Mouse (Mus musculus) intestine, embryonic 14.5 days (tissue): ENCODE results near the gene Ggps1. TPM values are rescaled to one million over a fixed set of nuclear protein-coding genes. Genes with fewer than 3 reads are reported as not detected.
"Not testable (repeated sequence)": the region's sequence is repeated elsewhere in the genome, so short reads cannot be mapped to it uniquely, and the experiment has no call there.

Source experiments
- ATAC-seq: fragments of 200-750 bp; cut with Nextera tagmentation; replicated peaks from 2 replicates; pipeline ENCODE4 v1.8.0; 2017; ENCODE audit warnings: low read depth, moderate number of reproducible peaks, moderate TSS enrichment, moderate library complexity; ENCODE audit not compliant: low FRiP score, low TSS enrichment
- DNase-seq: peaks from one replicate; pipeline ENCODE4 v3.0.0-alpha.2; 2018; ENCODE audit warnings: low spot score
- H3K27ac ChIP-seq: fragments of 300-500 bp; sonication (generic); 2 replicates; pipeline ENCODE4 v1.5.1; 2014; ENCODE audit warnings: low read depth, mild to moderate bottlenecking, control low read depth
- H3K27me3 ChIP-seq: fragments of 300-500 bp; sonication (generic); replicated peaks from 2 replicates; pipeline ENCODE4 v1.6.1; 2014; ENCODE audit warnings: low read length, control low read depth; ENCODE audit not compliant: control insufficient read depth, insufficient read depth
- H3K36me3 ChIP-seq: fragments of 300-500 bp; sonication (generic); 2 replicates; pipeline ENCODE4 v1.6.1; 2014; ENCODE audit warnings: low read length, control low read depth; ENCODE audit not compliant: control insufficient read depth, insufficient read depth
- H3K4me1 ChIP-seq: fragments of 300-500 bp; sonication (generic); replicated peaks from 2 replicates; pipeline ENCODE4 v1.6.1; 2014; ENCODE audit warnings: low read length, control low read depth, mixed read lengths; ENCODE audit not compliant: control insufficient read depth, insufficient read depth
- H3K4me2 ChIP-seq: fragments of 300-500 bp; sonication (generic); 2 replicates; pipeline ENCODE4 v1.6.1; 2014; ENCODE audit warnings: low read length
- H3K4me3 ChIP-seq: fragments of 300-500 bp; sonication (generic); 2 replicates; pipeline ENCODE4 v1.5.1; 2014; ENCODE audit warnings: low read depth, low read length, control low read depth, mixed read lengths
- H3K9ac ChIP-seq: fragments of 300-500 bp; sonication (generic); 2 replicates; pipeline ENCODE4 v1.6.1; 2014; ENCODE audit warnings: mild to moderate bottlenecking, low read length
- H3K9me3 ChIP-seq: fragments of 300-500 bp; sonication (generic); 2 replicates; pipeline ENCODE4 v1.6.1; 2016; ENCODE audit warnings: low read length, control low read depth; ENCODE audit not compliant: control insufficient read depth
- WGBS: fragments of 180-500 bp; shearing (Covaris S2); extraction: QIAGEN DNeasy Blood & Tissue Kit; methylation state at CpG from one replicate; pipeline ENCODE4 v1.1.7; 2014; 5-methylcytosine and 5-hydroxymethylcytosine counted together
- polyA plus RNA-seq: library from polyadenylated mRNA; unstranded; fragments of >200 nt; fragmentation: Nextera tagmentation; extraction: Ambion mirVana; gene quantifications from 2 replicates; pipeline ENCODE4 v1.2.1, GENCODE M21; 2014

Gene Ggps1
- polyA plus RNA-seq, 1 experiment from 2014 or later, result 46.2 TPM

DNA sequence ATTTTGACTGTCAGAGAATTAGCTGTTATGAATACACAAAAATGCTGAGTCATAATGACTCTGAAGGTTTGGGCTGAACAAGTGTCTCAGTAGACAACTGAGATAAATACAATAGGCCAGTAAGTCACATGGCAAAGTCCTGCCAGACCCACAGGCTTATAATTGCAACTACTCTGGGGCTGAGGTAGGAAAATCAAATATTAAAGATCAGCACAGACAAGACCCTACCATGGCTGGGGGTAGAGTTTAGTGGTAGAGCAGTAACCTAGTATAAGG lies 29.3 kb downstream of the Ggps1 start:
- Histone ChIP-seq H3K4me3 (no peak overlapping the region), H3K4me1 (no peaks in the 10 kb centered on the region; the same call in 1 of the 2 replicates), H3K4me2 (no peak overlapping the region), H3K9ac (no peak overlapping the region), H3K27ac (no peak overlapping the region), H3K9me3 (no peaks in the 10 kb centered on the region), H3K36me3 (peaks cover 4% of the 10 kb centered on the region; the same call in 1 of the 2 replicates), H3K27me3 (no peaks in the 10 kb centered on the region)
- ATAC-seq (no peak), DNase-seq (no peak)

DNA sequence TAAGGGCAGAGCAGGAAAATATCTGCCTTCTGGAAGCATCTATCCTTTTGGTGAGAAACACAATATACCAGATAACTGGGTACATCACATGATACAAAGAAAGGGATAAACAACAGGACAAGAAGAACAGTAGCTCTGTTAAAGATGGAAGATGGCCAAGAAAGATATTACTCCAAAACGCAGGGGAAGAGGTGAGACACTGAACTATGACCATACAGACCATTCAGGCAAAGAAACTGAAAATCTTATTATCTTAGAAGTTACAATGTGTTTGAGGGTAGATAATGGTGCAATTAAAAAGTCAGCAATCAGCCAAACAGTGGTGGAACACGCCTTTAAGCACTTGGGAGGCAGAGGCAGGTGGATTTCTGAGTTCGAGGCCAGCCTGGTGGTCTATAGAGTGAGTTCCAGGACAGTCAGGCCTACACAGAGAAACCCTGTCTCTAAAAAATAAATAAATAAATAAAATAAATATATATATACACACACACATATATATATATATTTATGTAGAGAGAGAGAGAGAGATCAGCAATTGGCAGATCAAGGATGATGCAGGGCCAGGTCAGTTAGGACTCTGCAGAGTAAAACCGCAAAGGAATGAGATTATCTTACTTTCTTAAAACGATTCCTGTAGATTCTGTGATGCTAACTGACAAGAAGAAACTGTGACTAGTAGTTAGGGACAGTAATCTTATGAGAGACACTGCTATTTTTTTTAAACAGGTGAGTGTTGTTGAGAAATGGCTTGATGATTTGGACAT lies 29.8 kb downstream of the Ggps1 start:
- WGBS, result 87% methylated on average over 5 of the region's 5 CpGs
- Histone ChIP-seq H3K4me1 (no peaks in the 10 kb centered on the region; the same call in 1 of the 2 replicates), H3K4me3 (no peak overlapping the region), H3K9me3 (no peaks in the 10 kb centered on the region), H3K36me3 (peaks cover 8% of the 10 kb centered on the region; the same call in 1 of the 2 replicates), H3K27me3 (no peaks in the 10 kb centered on the region), H3K4me2 (no peak overlapping the region), H3K9ac (no peak overlapping the region), H3K27ac (no peak overlapping the region)
- DNase-seq (no peak), ATAC-seq (no peak)

DNA sequence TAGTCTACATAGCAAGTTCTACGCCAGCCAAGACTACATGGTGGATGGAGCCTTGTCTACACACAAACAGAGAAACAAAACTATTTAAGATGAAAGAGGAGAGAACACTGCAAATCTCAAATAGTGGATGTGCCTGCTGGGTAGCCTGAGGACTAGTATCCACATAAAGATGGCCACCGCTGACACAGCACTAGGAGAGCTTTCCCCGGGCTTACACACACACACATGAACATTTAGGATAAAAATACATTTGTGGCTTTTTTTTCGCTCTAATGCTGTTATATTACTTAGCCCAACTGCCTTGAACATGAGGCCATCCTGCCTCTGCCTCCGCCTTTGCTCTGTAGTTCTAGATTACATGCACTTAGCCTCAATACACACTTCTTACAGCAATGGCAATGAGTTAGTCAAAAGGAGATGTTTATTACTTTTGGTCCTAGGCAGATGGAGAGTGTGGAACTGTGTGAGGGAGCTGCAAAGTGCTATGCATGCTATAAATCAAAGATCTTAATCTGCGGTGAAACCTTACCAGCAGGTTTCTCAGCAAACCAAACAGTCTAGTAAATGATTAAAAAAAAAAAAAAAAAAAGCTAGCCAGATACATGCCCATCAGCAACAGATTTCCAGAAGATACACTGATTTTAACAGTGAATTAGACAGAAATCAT lies 37.0 kb downstream of the Ggps1 start:
- Histone ChIP-seq H3K36me3 (peaks cover 31% of the 10 kb centered on the region), H3K9me3 (no peaks in the 10 kb centered on the region), H3K27ac (no peak overlapping the region), H3K4me2 (no peak overlapping the region), H3K4me3 (no peak overlapping the region), H3K9ac (no peak overlapping the region), H3K27me3 (no peaks in the 10 kb centered on the region), H3K4me1 (no peaks in the 10 kb centered on the region)
- WGBS, result 92% methylated on average over 6 of the region's 6 CpGs
- ATAC-seq (0 out of 2 replicates have a peak, but pooled peaks have one; percentile 23), DNase-seq (no peak)

DNA sequence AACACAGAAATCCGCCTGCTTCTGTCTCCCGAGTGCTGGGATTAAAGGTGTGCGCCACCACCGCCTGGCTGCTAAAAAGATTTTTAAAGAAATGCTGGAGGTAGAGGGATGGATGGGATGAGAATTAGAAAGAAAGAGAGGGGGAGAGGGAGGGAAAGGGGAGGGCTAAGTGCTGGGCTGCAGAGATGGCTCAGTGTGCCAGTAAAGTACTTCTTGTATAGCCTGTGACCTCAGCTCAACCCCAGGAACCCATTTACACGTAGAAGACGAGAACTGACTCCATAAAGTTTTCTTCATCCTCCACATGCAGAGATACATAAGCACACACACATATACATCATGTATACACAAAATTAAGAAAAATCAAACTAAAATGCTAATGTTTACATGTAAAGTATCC lies 37.7 kb downstream of the Ggps1 start:
- 94% methylated on average over 6 of the region's 6 CpGs for WGBS
- Histone ChIP-seq H3K4me2 (no peak overlapping the region), H3K27me3 (no peaks in the 10 kb centered on the region), H3K9ac (no peak overlapping the region), H3K27ac (no peak overlapping the region), H3K36me3 (peaks cover 31% of the 10 kb centered on the region), H3K9me3 (no peaks in the 10 kb centered on the region), H3K4me1 (no peaks in the 10 kb centered on the region), H3K4me3 (no peak overlapping the region)
- ATAC-seq, result no peak
- DNase-seq, result no peak

DNA sequence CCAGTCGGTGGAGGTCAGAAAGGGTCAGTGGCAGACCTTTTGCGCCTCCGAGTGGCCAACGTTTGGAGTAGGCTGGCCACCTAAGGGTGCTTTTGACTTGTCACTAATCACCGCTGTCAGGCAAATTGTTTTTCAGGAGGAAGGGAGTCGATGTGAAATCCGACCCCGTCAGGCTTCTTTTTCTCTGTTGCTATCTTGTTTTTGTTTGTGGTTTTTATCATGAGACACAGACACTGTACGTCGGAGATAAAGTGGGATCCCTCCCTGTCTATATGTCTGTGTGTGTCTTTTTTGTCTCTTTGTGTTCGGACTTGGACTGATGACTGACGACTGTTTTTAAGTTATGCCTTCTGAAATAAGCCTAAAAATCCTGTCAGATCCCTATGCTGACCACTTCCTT lies 41.9 kb downstream of the Ggps1 start:
- H3K4me2 ChIP-seq, result not testable (repeated sequence)

GRCm38 (mm10) chr13:14018852-14019251 lies 44.4 kb downstream of the Ggps1 start:
- H3K4me3 ChIP-seq, result no peak overlapping the region
- ATAC-seq (no peak), DNase-seq (no peak)
- H3K4me1 ChIP-seq, result no peaks in the 10 kb centered on the region
- H3K9ac ChIP-seq, result no peak overlapping the region
- 93% methylated on average over 3 of the region's 3 CpGs for WGBS
- H3K9me3 ChIP-seq, result no peaks in the 10 kb centered on the region
- H3K36me3 ChIP-seq, result peaks cover 33% of the 10 kb centered on the region
- H3K27ac ChIP-seq, result no peak overlapping the region
- H3K27me3 ChIP-seq, result no peaks in the 10 kb centered on the region
- no peak overlapping the region for H3K4me2 ChIP-seq

More for the DNA sequence above, 41.9 kb downstream of the Ggps1 start:
- H3K36me3 ChIP-seq, result peaks cover 24% of the 10 kb centered on the region
- not testable (repeated sequence) for H3K9ac ChIP-seq, ATAC-seq, H3K4me1 ChIP-seq, H3K27ac ChIP-seq, H3K9me3 ChIP-seq, DNase-seq, H3K27me3 ChIP-seq, H3K4me3 ChIP-seq
- 84% methylated on average over 11 of the region's 12 CpGs for WGBS

GRCm38 (mm10) chr13:14018283-14018682 lies 45.0 kb downstream of the Ggps1 start:
- no peak for ATAC-seq
- H3K36me3 ChIP-seq, result peaks cover 36% of the 10 kb centered on the region
- no peak overlapping the region for H3K27ac ChIP-seq
- H3K4me1 ChIP-seq, result no peaks in the 10 kb centered on the region
- no peaks in the 10 kb centered on the region for H3K27me3 ChIP-seq
- H3K9me3 ChIP-seq, result no peaks in the 10 kb centered on the region
- H3K9ac ChIP-seq, result no peak overlapping the region
- DNase-seq, result no peak
- no peak overlapping the region for H3K4me3 ChIP-seq
- H3K4me2 ChIP-seq, result no peak overlapping the region

GRCm38 (mm10) chr13:14015609-14016008 lies 47.7 kb downstream of the Ggps1 start:
- no peaks in the 10 kb centered on the region for H3K27me3 ChIP-seq
- no peak overlapping the region for H3K4me3 ChIP-seq
- DNase-seq, result no peak
- no peaks in the 10 kb centered on the region for H3K9me3 ChIP-seq
- peaks cover 60% of the 10 kb centered on the region for H3K36me3 ChIP-seq
- no peak overlapping the region for H3K27ac ChIP-seq
- WGBS, result 89% methylated on average over 6 of the region's 6 CpGs
- H3K4me1 ChIP-seq, result no peaks in the 10 kb centered on the region
- no peak overlapping the region for H3K9ac ChIP-seq
- no peak for ATAC-seq
- H3K4me2 ChIP-seq, result no peak overlapping the region

DNA sequence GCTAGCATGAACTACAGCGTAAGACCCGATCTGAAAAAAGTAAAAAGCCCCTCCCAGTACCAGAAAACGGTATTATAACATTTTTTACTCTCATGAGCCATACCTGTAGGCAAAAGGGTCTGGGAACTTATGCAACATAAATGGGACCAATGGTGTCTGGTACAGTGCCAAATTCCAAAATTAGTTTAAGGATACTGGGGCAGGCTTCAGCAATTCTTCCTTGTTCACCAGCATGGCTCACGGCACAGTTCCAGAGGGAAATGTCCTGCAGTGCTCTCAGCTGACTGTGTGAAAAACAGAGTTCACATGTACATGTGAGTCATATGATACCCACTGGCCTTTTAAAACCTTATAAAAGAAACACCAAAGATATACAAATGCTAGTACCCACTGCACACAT lies 48.7 kb downstream of the Ggps1 start:
- WGBS, result 91% methylated on average over 4 of the region's 4 CpGs
- no peak for DNase-seq
- Histone ChIP-seq H3K9me3 (no peaks in the 10 kb centered on the region), H3K4me3 (no peak overlapping the region), H3K27me3 (no peaks in the 10 kb centered on the region), H3K4me1 (no peaks in the 10 kb centered on the region), H3K9ac (no peak overlapping the region), H3K27ac (no peak overlapping the region), H3K36me3 (peaks cover 60% of the 10 kb centered on the region), H3K4me2 (no peak overlapping the region)
- ATAC-seq, result no peak
